Mouse (Mus musculus): ENCODE results near the gene Hist1h4i. TPM values are rescaled to one million over a fixed set of nuclear protein-coding genes. Genes with fewer than 3 reads are reported as not detected.

Gene Hist1h4i
- polyA plus RNA-seq, 1 experiment from 2014 or later, result 18.3 TPM

- peak overlapping the region; percentile 88 for H3K4me2 ChIP-seq (ENCODE audit: low read depth, low read length)
- H3K36me3 ChIP-seq (replicated peaks; ENCODE audit: insufficient read depth, low read length), result no peaks in the 10 kb centered on the region
- no peaks in the 10 kb centered on the region for H3K9me3 ChIP-seq (ENCODE audit: low read length)
- peak overlapping the region; percentile 49 for H3K4me3 ChIP-seq (ENCODE audit: low read depth, low read length)
- H3K27me3 ChIP-seq (ENCODE audit: insufficient read depth, low read length), result no peaks in the 10 kb centered on the region
- peak overlapping the region; percentile 60 for H3K9ac ChIP-seq (replicated peaks)
- peaks cover 14% of the 10 kb centered on the region for H3K4me1 ChIP-seq (ENCODE audit: insufficient read depth)
- peak; percentile 91 for TF ChIP-seq CTCF (IDR thresholded peaks at IDR 0.05; ENCODE audit: low read depth)
- TF ChIP-seq EP300 (IDR thresholded peaks at IDR 0.05; ENCODE audit: low read depth), result no peak
- peak; percentile 92 for ATAC-seq
- under 1% methylated on average over 52 of the region's 52 CpGs for WGBS (ENCODE audit: insufficient replicate concordance)
- DNase-seq, result peak; percentile 97
- peak overlapping the region; percentile 67 for H3K27ac ChIP-seq (ENCODE audit: low read depth)
Observed at GRCm38 (mm10) chr13:22050591-22051522, 9.7 kb upstream of the Hist1h4i start.

GRCm38 (mm10) chr13:22049737-22050440 is 8.7 kb upstream of the Hist1h4i start:
- peak overlapping the region; percentile 43 for H3K9ac ChIP-seq (replicated peaks)
- under 1% methylated on average over 14 of the region's 14 CpGs for WGBS (ENCODE audit: insufficient replicate concordance)
- no peaks in the 10 kb centered on the region for H3K36me3 ChIP-seq (replicated peaks; ENCODE audit: insufficient read depth, low read length)
- no peaks in the 10 kb centered on the region for H3K9me3 ChIP-seq (ENCODE audit: low read length)
- DNase-seq (peak; percentile 57), ATAC-seq (no peak)
- H3K4me3 ChIP-seq (ENCODE audit: low read depth, low read length), result peak overlapping the region; percentile 49
- peak overlapping the region; percentile 46 for H3K27ac ChIP-seq (ENCODE audit: low read depth)
- peaks cover 7% of the 10 kb centered on the region for H3K4me1 ChIP-seq (ENCODE audit: insufficient read depth)
- no peaks in the 10 kb centered on the region for H3K27me3 ChIP-seq (ENCODE audit: insufficient read depth, low read length)
- H3K4me2 ChIP-seq (ENCODE audit: low read depth, low read length), result peak overlapping the region; percentile 88
- TF ChIP-seq CTCF (IDR thresholded peaks at IDR 0.05; ENCODE audit: low read depth), result no peak
- TF ChIP-seq EP300 (IDR thresholded peaks at IDR 0.05; ENCODE audit: low read depth), result no peak

GRCm38 (mm10) chr13:22049041-22049440 is 7.9 kb upstream of the Hist1h4i start:
- Histone ChIP-seq H3K27me3 (ENCODE audit: insufficient read depth, low read length) (no peaks in the 10 kb centered on the region), H3K4me1 (ENCODE audit: insufficient read depth) (peaks cover 7% of the 10 kb centered on the region), H3K36me3 (replicated peaks; ENCODE audit: insufficient read depth, low read length) (no peaks in the 10 kb centered on the region), H3K9me3 (ENCODE audit: low read length) (no peaks in the 10 kb centered on the region), H3K9ac (replicated peaks) (no peak overlapping the region), H3K4me3 (ENCODE audit: low read depth, low read length) (no peak overlapping the region), H3K27ac (ENCODE audit: low read depth) (no peak overlapping the region), H3K4me2 (ENCODE audit: low read depth, low read length) (no peak overlapping the region)
- no peak for ATAC-seq
- TF ChIP-seq CTCF (IDR thresholded peaks at IDR 0.05; ENCODE audit: low read depth) (no peak), EP300 (IDR thresholded peaks at IDR 0.05; ENCODE audit: low read depth) (no peak)
- WGBS (ENCODE audit: insufficient replicate concordance), result 83% methylated on average over 2 of the region's 2 CpGs
- no peak for DNase-seq

DNA sequence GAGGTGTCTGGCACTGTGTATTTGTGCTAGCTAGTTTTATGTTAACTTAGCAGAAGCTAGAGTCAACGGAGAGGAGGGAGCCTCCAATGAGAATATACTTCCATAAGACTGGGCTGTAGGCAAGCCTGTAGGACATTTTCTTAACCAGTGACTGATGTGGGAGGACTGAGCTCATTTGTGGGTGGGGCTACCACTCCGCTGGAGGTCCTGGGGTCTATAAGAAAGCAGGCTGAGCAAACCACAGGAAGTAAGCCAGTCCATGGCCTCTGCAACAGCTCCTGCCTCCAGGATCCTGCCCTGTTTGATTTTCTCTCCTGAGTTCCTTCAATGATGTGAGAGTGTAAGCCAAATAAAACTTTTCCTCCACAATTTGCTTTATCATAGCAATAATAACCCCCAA is 4.1 kb upstream of the Hist1h4i start:
- H3K27me3 ChIP-seq (ENCODE audit: insufficient read depth, low read length), result no peaks in the 10 kb centered on the region
- H3K9ac ChIP-seq (replicated peaks), result peak overlapping the region; percentile 35
- 32% methylated on average over 2 of the region's 2 CpGs for WGBS (ENCODE audit: insufficient replicate concordance)
- no peaks in the 10 kb centered on the region for H3K36me3 ChIP-seq (replicated peaks; ENCODE audit: insufficient read depth, low read length)
- TF ChIP-seq EP300 (IDR thresholded peaks at IDR 0.05; ENCODE audit: low read depth), result no peak
- no peaks in the 10 kb centered on the region for H3K9me3 ChIP-seq (ENCODE audit: low read length)
- peak overlapping the region; percentile 72; the same call in 1 of the 2 replicates for H3K4me2 ChIP-seq (ENCODE audit: low read depth, low read length)
- no peak for ATAC-seq
- peak; percentile 13 for DNase-seq
- H3K4me1 ChIP-seq (ENCODE audit: insufficient read depth), result peaks cover 12% of the 10 kb centered on the region
- no peak overlapping the region; the same call in 1 of the 2 replicates for H3K4me3 ChIP-seq (ENCODE audit: low read depth, low read length)
- H3K27ac ChIP-seq (ENCODE audit: low read depth), result 0 out of 2 replicates have a peak overlapping the region, but pooled peaks have one; percentile 12

GRCm38 (mm10) chr13:22044432-22045155 is 3.4 kb upstream of the Hist1h4i start:
- 91% methylated on average over 6 of the region's 6 CpGs for WGBS (ENCODE audit: insufficient replicate concordance)
- no peaks in the 10 kb centered on the region for H3K36me3 ChIP-seq (replicated peaks; ENCODE audit: insufficient read depth, low read length)
- H3K4me2 ChIP-seq (ENCODE audit: low read depth, low read length), result peak overlapping the region; percentile 72
- no peaks in the 10 kb centered on the region for H3K9me3 ChIP-seq (ENCODE audit: low read length)
- ATAC-seq, result no peak
- TF ChIP-seq EP300 (IDR thresholded peaks at IDR 0.05; ENCODE audit: low read depth), result no peak
- TF ChIP-seq CTCF (IDR thresholded peaks at IDR 0.05; ENCODE audit: low read depth), result no peak
- H3K9ac ChIP-seq (replicated peaks), result peak overlapping the region; percentile 71; the same call in 1 of the 2 replicates
- H3K4me1 ChIP-seq (ENCODE audit: insufficient read depth), result peaks cover 11% of the 10 kb centered on the region
- no peak overlapping the region; the same call in 1 of the 2 replicates for H3K27ac ChIP-seq (ENCODE audit: low read depth)
- H3K27me3 ChIP-seq (ENCODE audit: insufficient read depth, low read length), result no peaks in the 10 kb centered on the region
- H3K4me3 ChIP-seq (ENCODE audit: low read depth, low read length), result peak overlapping the region; percentile 54
- no peak for DNase-seq
